Mouse (Mus musculus) forebrain, embryonic 11.5 days (tissue): ENCODE measurements around the gene Runx3. TPM values are rescaled to one million over a fixed set of nuclear protein-coding genes. Genes with fewer than 3 reads are reported as not detected.

ENCODE experiments used
- ATAC-seq: fragments of 200-750 bp; cut with Nextera tagmentation; replicated peaks from 2 replicates; pipeline ENCODE4 v1.8.0; 2017; ENCODE audit warnings: moderate TSS enrichment; ENCODE audit not compliant: low FRiP score
- DNase-seq: peaks from one replicate; pipeline ENCODE4 v3.0.0-alpha.2; 2017; ENCODE audit warnings: low spot score
- H3K27ac ChIP-seq: fragments of 300-500 bp; sonication (generic); 2 replicates; pipeline ENCODE4 v1.5.1; 2014; ENCODE audit warnings: low read depth, low read length
- H3K27me3 ChIP-seq: fragments of 300-500 bp; sonication (generic); 2 replicates; pipeline ENCODE4 v1.6.1; 2014; ENCODE audit warnings: mild to moderate bottlenecking, low read length, mixed read lengths; ENCODE audit not compliant: control insufficient read depth, insufficient read depth
- H3K36me3 ChIP-seq: fragments of 300-500 bp; sonication (generic); 2 replicates; pipeline ENCODE4 v1.6.1; 2014; ENCODE audit warnings: mild to moderate bottlenecking, low read length, moderate library complexity, mixed read lengths; ENCODE audit not compliant: control insufficient read depth, insufficient read depth
- H3K4me1 ChIP-seq: fragments of 300-500 bp; sonication (generic); replicated peaks from 2 replicates; pipeline ENCODE4 v1.6.1; 2014; ENCODE audit warnings: low read length, mixed read lengths; ENCODE audit not compliant: control insufficient read depth, insufficient read depth
- H3K4me2 ChIP-seq: fragments of 300-500 bp; sonication (generic); 2 replicates; pipeline ENCODE4 v1.6.1; 2014; ENCODE audit warnings: low read depth, mild to moderate bottlenecking, low read length, moderate library complexity, mixed read lengths; ENCODE audit not compliant: severe bottlenecking
- H3K4me3 ChIP-seq: fragments of 300-500 bp; sonication (generic); 2 replicates; pipeline ENCODE4 v1.5.1; 2014; ENCODE audit warnings: low read depth, low read length
- H3K9ac ChIP-seq: fragments of 300-500 bp; sonication (generic); 2 replicates; pipeline ENCODE4 v1.6.1; 2014; ENCODE audit warnings: low read length
- H3K9me3 ChIP-seq: fragments of 300-500 bp; sonication (generic); 2 replicates; pipeline ENCODE4 v1.6.1; 2016; ENCODE audit warnings: low read length, mixed read lengths; ENCODE audit not compliant: control insufficient read depth
- WGBS: fragments of 180-500 bp; shearing (Covaris S2); extraction: QIAGEN DNeasy Blood & Tissue Kit; methylation state at CpG from one replicate; pipeline ENCODE4 v1.1.7; 2014; 5-methylcytosine and 5-hydroxymethylcytosine counted together
- polyA plus RNA-seq: library from polyadenylated mRNA; unstranded; fragments of >200 nt; fragmentation: Nextera tagmentation; extraction: Ambion mirVana; gene quantifications from 2 replicates; pipeline ENCODE4 v1.2.1, GENCODE M21; 2014

Gene Runx3
- polyA plus RNA-seq, 1 experiment from 2014 or later = 0.04 TPM

GRCm38 (mm10) chr4:135155106-135155800 lies 34.8 kb downstream of the Runx3 start:
- Histone ChIP-seq H3K4me3 (no peak overlapping the region), H3K27me3 (peaks cover 98% of the 10 kb centered on the region), H3K4me2 (no peak overlapping the region), H3K9ac (no peak overlapping the region), H3K27ac (no peak overlapping the region), H3K36me3 (no peaks in the 10 kb centered on the region), H3K9me3 (no peaks in the 10 kb centered on the region), H3K4me1 (peaks cover 13% of the 10 kb centered on the region; the same call in 1 of the 2 replicates)
- under 1% methylated on average over 31 of the region's 31 CpGs for WGBS
- ATAC-seq (no peak), DNase-seq (no peak)

- H3K27me3 ChIP-seq = peaks cover 91% of the 10 kb centered on the region
- ATAC-seq (no peak), DNase-seq (no peak)
- H3K36me3 ChIP-seq = no peaks in the 10 kb centered on the region
- no peak overlapping the region for H3K4me2 ChIP-seq
- no peak overlapping the region for H3K4me3 ChIP-seq
- no peak overlapping the region for H3K9ac ChIP-seq
- H3K4me1 ChIP-seq = peaks cover 13% of the 10 kb centered on the region; the same call in 1 of the 2 replicates
- WGBS = 6% methylated on average over 15 of the region's 15 CpGs
- no peaks in the 10 kb centered on the region for H3K9me3 ChIP-seq
- H3K27ac ChIP-seq = no peak overlapping the region
Observed at GRCm38 (mm10) chr4:135155805-135156469, 35.5 kb downstream of the Runx3 start.

DNA sequence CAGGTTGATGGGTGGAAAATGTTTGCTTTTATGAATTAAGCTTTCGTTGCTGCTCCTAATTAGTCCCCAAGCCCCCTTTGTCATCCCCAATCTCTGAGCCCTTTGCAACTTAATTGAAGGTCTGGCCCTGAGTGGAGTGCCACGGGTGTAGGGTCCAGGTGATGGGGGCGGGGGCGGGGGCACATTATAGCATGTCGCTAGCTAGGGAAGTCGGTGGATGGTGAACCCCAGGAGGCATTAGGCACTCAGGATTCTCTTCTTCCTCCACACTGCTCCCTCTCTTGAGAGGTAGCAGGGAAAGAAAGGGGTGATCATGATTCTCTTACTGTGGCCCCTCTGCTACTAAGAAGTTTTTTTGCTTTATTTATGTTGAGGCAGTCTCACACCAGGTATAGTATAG lies 36.1 kb downstream of the Runx3 start:
- WGBS = 5% methylated on average over 6 of the region's 6 CpGs
- no peak for ATAC-seq
- Histone ChIP-seq H3K4me3 (no peak overlapping the region), H3K27ac (no peak overlapping the region), H3K36me3 (no peaks in the 10 kb centered on the region), H3K9me3 (no peaks in the 10 kb centered on the region), H3K9ac (no peak overlapping the region), H3K27me3 (peaks cover 85% of the 10 kb centered on the region), H3K4me2 (no peak overlapping the region), H3K4me1 (peaks cover 13% of the 10 kb centered on the region; the same call in 1 of the 2 replicates)
- DNase-seq = no peak

- peaks cover 77% of the 10 kb centered on the region for H3K27me3 ChIP-seq
- H3K4me2 ChIP-seq = no peak overlapping the region
- peaks cover 7% of the 10 kb centered on the region; the same call in 1 of the 2 replicates for H3K4me1 ChIP-seq
- no peaks in the 10 kb centered on the region for H3K9me3 ChIP-seq
- ATAC-seq = no peak
- no peak overlapping the region for H3K27ac ChIP-seq
- H3K4me3 ChIP-seq = no peak overlapping the region
- DNase-seq = no peak
- no peaks in the 10 kb centered on the region for H3K36me3 ChIP-seq
- 9% methylated on average over 6 of the region's 6 CpGs for WGBS
- H3K9ac ChIP-seq = no peak overlapping the region
Observed at GRCm38 (mm10) chr4:135157329-135157728, 36.9 kb downstream of the Runx3 start.

GRCm38 (mm10) chr4:135158724-135159409 lies 38.4 kb downstream of the Runx3 start:
- H3K4me2 ChIP-seq = no peak overlapping the region
- H3K27ac ChIP-seq = no peak overlapping the region
- no peaks in the 10 kb centered on the region for H3K36me3 ChIP-seq
- 10% methylated on average over 9 of the region's 9 CpGs for WGBS
- no peak for ATAC-seq
- peaks cover 62% of the 10 kb centered on the region for H3K27me3 ChIP-seq
- H3K9me3 ChIP-seq = no peaks in the 10 kb centered on the region
- 0 out of 2 replicates have a peak, but pooled peaks cover 2% of the 10 kb centered on the region for H3K4me1 ChIP-seq
- no peak overlapping the region for H3K4me3 ChIP-seq
- DNase-seq = no peak
- no peak overlapping the region for H3K9ac ChIP-seq

GRCm38 (mm10) chr4:135159663-135160062 lies 39.2 kb downstream of the Runx3 start:
- H3K36me3 ChIP-seq = no peaks in the 10 kb centered on the region
- H3K27me3 ChIP-seq = peaks cover 54% of the 10 kb centered on the region
- H3K27ac ChIP-seq = no peak overlapping the region
- H3K4me3 ChIP-seq = no peak overlapping the region
- H3K9me3 ChIP-seq = no peaks in the 10 kb centered on the region
- no peak overlapping the region for H3K4me2 ChIP-seq
- ATAC-seq = no peak
- no peak overlapping the region for H3K9ac ChIP-seq
- 0 out of 2 replicates have a peak, but pooled peaks cover 2% of the 10 kb centered on the region for H3K4me1 ChIP-seq
- DNase-seq = no peak
- 76% methylated on average over 2 of the region's 2 CpGs for WGBS

GRCm38 (mm10) chr4:135160168-135160567 lies 39.7 kb downstream of the Runx3 start:
- Histone ChIP-seq H3K4me1 (0 out of 2 replicates have a peak, but pooled peaks cover 2% of the 10 kb centered on the region), H3K36me3 (no peaks in the 10 kb centered on the region), H3K4me3 (no peak overlapping the region), H3K27ac (no peak overlapping the region), H3K9ac (no peak overlapping the region), H3K27me3 (peaks cover 49% of the 10 kb centered on the region), H3K9me3 (no peaks in the 10 kb centered on the region), H3K4me2 (no peak overlapping the region)
- ATAC-seq = no peak
- WGBS = 66% methylated on average over 3 of the region's 3 CpGs
- DNase-seq = no peak

DNA sequence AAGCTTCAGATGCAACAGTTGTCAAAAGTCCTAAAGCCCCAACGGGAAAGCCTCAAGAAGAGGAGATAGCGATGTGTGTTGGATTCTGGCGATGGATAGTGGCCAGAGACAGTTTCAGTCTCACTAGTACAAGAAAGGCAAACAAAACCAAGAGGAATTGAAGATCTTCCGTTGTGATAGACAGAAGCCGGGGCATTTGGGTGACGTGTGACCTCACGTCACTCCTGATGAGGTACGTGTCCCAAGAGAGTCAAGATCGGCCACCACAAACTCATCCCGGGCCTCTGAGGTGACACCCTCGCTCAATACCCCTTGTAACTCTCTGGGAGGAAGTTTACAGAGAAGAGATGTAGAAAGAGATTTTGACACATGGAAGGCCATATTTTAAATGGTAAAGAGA lies 41.0 kb downstream of the Runx3 start:
- 90% methylated on average over 11 of the region's 11 CpGs for WGBS
- DNase-seq (no peak), ATAC-seq (no peak)
- no peak overlapping the region for H3K4me3 ChIP-seq
- H3K4me2 ChIP-seq = no peak overlapping the region
- no peak overlapping the region for H3K9ac ChIP-seq
- peaks cover 46% of the 10 kb centered on the region for H3K27me3 ChIP-seq
- H3K36me3 ChIP-seq = no peaks in the 10 kb centered on the region
- no peak overlapping the region for H3K27ac ChIP-seq
- H3K4me1 ChIP-seq = peaks cover 3% of the 10 kb centered on the region; the same call in 1 of the 2 replicates
- no peaks in the 10 kb centered on the region for H3K9me3 ChIP-seq
